Mouse (Mus musculus) right cerebral cortex, postnatal 4 days (tissue): ENCODE results near the gene Rhox10.
"Not testable (repeated sequence)": the region's sequence is repeated elsewhere in the genome, so short reads cannot be mapped to it uniquely, and the experiment has no call there.

Experiments used
- DNase-seq: peaks from one replicate; pipeline ENCODE4 v3.0.0-alpha.2; 2022

Gene Rhox10

GRCm38 (mm10) chrX:38066175-38066574 is at the start of gene Rhox10:
Gene Rhox10 (plus strand): TSS chrX:38066475.
- no peak for DNase-seq

- DNase-seq: not testable (repeated sequence)
These were observed 47.7 kb upstream of the Rhox10 start, which contains the start of gene Btg1-ps1 for GRCm38 (mm10) chrX:38018597-38018996. Gene Btg1-ps1 (minus strand): TSS chrX:38018815.

GRCm38 (mm10) chrX:38033841-38034240 is 32.4 kb upstream of the Rhox10 start:
- no peak for DNase-seq

- no peak for DNase-seq
These were observed 26.6 kb upstream of the Rhox10 start for GRCm38 (mm10) chrX:38039666-38040065.

DNA sequence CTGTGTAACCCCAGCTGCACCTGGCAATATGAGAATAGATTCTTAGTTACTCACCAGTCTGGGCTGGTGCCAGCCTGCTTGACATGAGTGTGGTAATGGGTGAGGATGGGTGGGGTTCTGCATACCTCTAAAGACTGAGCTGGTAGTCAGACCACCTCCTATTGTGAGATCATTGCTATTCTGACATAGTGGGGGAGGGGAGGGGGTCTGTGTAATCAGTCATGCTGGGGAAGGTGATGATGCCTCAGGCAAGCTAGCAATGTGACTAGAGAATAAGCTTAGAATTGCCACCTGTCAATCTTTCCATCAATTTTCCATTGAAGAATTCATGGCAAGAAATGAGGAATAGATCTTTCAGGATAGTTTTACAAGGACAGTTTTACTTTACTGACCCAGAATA is 23.3 kb upstream of the Rhox10 start, which contains the start of gene Btg1-ps2:
Gene Btg1-ps2 (minus strand): TSS at position 101 of the 400 bp plus-strand sequence.
- DNase-seq: not testable (repeated sequence)

DNA sequence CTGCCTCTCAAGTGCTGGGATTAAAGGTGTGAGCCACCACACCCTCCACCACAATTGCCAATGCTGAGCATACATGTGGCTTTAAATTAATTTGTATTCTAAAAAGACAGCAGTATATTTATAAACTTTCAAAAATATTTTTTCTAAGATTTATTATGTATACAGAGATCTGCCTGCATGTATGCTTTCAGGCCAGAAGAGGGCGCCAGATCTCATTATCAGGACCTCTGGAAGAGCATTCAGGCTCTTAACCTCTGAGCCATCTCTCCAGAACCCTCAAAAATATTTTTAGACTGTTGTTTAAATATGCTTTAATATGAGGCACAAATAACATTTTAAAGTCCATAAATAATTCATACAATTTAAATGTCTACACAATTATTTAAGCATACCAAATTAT is 4.7 kb upstream of the Rhox10 start:
- peak; percentile 1 for DNase-seq

DNA sequence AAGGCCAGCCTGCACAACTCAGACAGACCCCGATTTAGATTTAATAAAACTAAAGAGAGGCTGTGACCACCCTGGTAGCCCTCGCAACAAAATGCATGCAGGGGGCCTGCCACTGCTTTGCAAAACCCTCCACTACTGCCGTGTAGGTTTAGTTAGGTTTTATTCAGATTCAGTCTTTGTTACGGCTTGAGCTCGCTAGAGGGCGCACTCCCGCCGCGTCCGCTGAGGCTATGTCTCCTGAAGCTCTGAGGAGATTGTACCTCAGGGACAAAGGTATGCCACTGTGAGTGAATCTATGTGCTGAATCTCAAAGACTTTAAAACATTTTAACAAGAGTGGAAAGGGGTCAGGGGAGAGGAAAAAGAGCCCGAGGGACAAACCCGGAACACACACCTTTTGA is 18.0 kb downstream of the Rhox10 start:
- DNase-seq: peak; percentile 74

- DNase-seq: no peak
These were observed 18.8 kb downstream of the Rhox10 start, which contains the start of gene Rhox11 for GRCm38 (mm10) chrX:38085041-38085440. Gene Rhox11 (minus strand): TSS chrX:38085141.

DNA sequence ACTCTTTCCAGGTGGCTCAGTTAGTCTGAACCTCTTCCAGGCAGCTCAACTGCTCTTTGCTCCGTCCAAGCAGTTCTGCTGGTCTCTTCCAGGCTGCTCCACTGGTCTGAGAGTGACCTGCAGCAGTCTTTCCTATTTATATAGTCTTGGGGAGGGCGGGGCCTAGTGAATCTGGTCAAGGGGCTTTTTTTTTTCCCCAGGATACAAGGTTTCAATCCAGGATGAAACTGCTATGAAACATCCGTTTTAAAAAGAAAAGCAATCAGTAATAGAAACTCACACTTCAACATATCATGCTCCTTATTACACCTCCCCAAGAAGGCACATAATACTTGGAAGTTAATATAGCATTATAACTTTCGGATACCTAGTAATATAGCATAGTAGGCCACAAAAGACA is 44.5 kb downstream of the Rhox10 start, which contains the start of gene Rhox12:
Gene Rhox12 (minus strand): TSS at position 101 of the 400 bp plus-strand sequence.
- no peak for DNase-seq

DNA sequence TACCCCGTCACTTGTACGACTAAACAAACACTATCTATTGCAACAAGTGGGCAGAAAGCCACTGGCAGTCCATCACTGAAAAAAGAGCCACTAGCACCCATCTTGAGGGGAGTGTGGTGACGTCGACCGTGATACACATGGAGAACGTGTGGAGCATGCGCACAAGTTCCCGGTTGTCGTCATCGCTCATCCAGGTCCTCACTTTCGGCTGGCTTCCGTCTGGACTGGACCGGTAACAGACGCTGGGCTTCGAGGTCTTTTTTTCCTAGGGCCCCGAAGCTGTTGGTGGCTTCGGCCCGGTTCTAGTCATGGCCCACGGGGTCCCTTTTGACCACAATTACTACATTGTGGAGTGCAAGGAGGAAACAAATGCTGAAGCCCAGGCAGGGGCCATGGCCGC is 54.7 kb downstream of the Rhox10 start, which contains the start of gene Rhox13:
Gene Rhox13 (plus strand): TSS at position 238 of the 400 bp plus-strand sequence.
- DNase-seq: no peak
